Mouse (Mus musculus) spleen, postnatal 10 days (tissue): ENCODE results near the gene Maats1.

Source experiments
- DNase-seq, 2 experiments: peaks; one replicate each; pipeline ENCODE4 v3.0.0; 2021 to 2022; ENCODE audit warnings: low spot score in 2 of 2

The Maats1 gene

GRCm38 (mm10) chr16:38294685-38295348 is 47.1 kb downstream of the Maats1 start, which contains the start of gene Nr1i2:
Gene Nr1i2, minus strand, starts transcription at chr16:38294824.
- no peak for DNase-seq

- DNase-seq, result no peak
Measured at GRCm38 (mm10) chr16:38290151-38290550, 51.8 kb downstream of the Maats1 start.

GRCm38 (mm10) chr16:38288851-38289250 is 53.1 kb downstream of the Maats1 start:
- no peak for DNase-seq

GRCm38 (mm10) chr16:38287762-38288161 is 54.2 kb downstream of the Maats1 start:
- no peak for DNase-seq

- no peak for DNase-seq
Measured at GRCm38 (mm10) chr16:38287357-38287756, 54.6 kb downstream of the Maats1 start.

GRCm38 (mm10) chr16:38286541-38286940 is 55.4 kb downstream of the Maats1 start:
- DNase-seq, result no peak

- no peak for DNase-seq
Measured at GRCm38 (mm10) chr16:38285801-38286200, 56.1 kb downstream of the Maats1 start.

GRCm38 (mm10) chr16:38283300-38283699 is 58.6 kb downstream of the Maats1 start:
- DNase-seq, result no peak

- no peak for DNase-seq
Measured at GRCm38 (mm10) chr16:38282559-38283160, 59.3 kb downstream of the Maats1 start.

- no peak for DNase-seq
Measured at GRCm38 (mm10) chr16:38280951-38281350, 61.0 kb downstream of the Maats1 start.

GRCm38 (mm10) chr16:38279794-38280193 is 62.1 kb downstream of the Maats1 start:
- DNase-seq, result no peak

GRCm38 (mm10) chr16:38274737-38275136 is 67.2 kb downstream of the Maats1 start:
- DNase-seq, result no peak

- no peak for DNase-seq
Measured at GRCm38 (mm10) chr16:38272483-38272882, 69.5 kb downstream of the Maats1 start.

- DNase-seq, result no peak
Measured at GRCm38 (mm10) chr16:38271601-38272000, 70.3 kb downstream of the Maats1 start.

- no peak for DNase-seq
Measured at GRCm38 (mm10) chr16:38255927-38256326, 86.0 kb downstream of the Maats1 start.

- DNase-seq, result no peak
Measured at GRCm38 (mm10) chr16:38255107-38255506, 86.8 kb downstream of the Maats1 start.

- peak in 1 of 2 experiments; percentile 10 for DNase-seq
Measured at GRCm38 (mm10) chr16:38254001-38254400, 87.9 kb downstream of the Maats1 start.

GRCm38 (mm10) chr16:38250467-38250866 is 91.5 kb downstream of the Maats1 start:
- DNase-seq, result no peak

- peak in 1 of 2 experiments; percentile 9 for DNase-seq
Measured at GRCm38 (mm10) chr16:38248331-38248961, 93.5 kb downstream of the Maats1 start.
